Mouse (Mus musculus): ENCODE measurements around the gene Nxph4.

Nxph4 gene

GRCm38 (mm10) chr10:127534036-127534928 is at the start of gene Nxph4:
Nxph4 (minus strand) TSS chr10:127534559.
- no peak for DNase-seq (ENCODE audit: low read depth in 2 of 2, low spot score in 2 of 2)

DNA sequence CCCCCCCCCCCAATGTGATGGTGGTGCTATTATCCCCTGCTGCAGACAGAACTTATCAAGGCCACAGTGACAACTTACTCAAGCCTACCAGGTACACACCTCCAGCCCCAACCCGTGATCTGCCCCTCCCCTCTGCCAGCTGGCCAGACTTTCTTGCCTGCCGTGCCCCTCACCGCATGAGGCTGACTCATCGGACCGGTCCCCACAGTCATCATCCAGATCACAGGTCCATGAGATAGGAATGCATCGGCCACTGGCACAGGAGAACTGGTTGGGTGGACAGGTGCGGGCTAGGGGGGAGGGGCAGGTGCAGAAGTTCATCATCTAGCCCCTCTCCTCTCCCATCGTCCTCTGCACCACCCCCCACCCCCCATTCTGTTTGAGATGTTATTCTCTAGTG is 49.3 kb upstream of the Nxph4 start:
- DNase-seq (ENCODE audit: low read depth in 2 of 2, low spot score in 2 of 2): no peak

DNA sequence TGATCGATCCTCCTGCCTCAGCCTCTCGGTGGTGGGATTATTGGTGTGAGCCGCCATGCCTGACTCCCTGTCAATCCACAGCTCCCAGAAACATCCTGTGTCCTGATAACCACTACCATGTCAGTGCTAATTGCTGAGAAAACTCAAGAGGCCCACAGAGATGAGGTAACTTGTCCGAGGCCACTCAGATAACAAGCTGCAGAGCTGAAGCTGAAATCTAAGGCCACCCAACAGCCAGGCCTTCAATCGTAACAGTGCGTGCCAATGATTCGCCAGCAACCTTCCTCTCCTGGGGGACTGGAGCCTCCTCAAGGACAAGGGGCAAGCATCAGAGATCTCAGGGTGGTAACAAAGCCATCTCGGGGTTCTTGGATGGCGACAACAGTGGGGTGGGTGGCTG is 46.9 kb upstream of the Nxph4 start:
- no peak for DNase-seq (ENCODE audit: low read depth in 2 of 2, low spot score in 2 of 2)

- no peak for DNase-seq (ENCODE audit: low read depth in 2 of 2, low spot score in 2 of 2)
Measured at GRCm38 (mm10) chr10:127577982-127578381, 43.6 kb upstream of the Nxph4 start.

- DNase-seq (ENCODE audit: low read depth in 2 of 2, low spot score in 2 of 2): no peak
Measured at GRCm38 (mm10) chr10:127577156-127577555, 42.8 kb upstream of the Nxph4 start.

GRCm38 (mm10) chr10:127576381-127576961 is 42.1 kb upstream of the Nxph4 start:
- no peak for DNase-seq (ENCODE audit: low read depth in 2 of 2, low spot score in 2 of 2)

GRCm38 (mm10) chr10:127575741-127576140 is 41.4 kb upstream of the Nxph4 start:
- DNase-seq (ENCODE audit: low read depth in 2 of 2, low spot score in 2 of 2): no peak

- DNase-seq (ENCODE audit: low read depth in 2 of 2, low spot score in 2 of 2): no peak
Measured at GRCm38 (mm10) chr10:127572281-127572680, 37.9 kb upstream of the Nxph4 start.

GRCm38 (mm10) chr10:127570937-127571641 is 36.7 kb upstream of the Nxph4 start:
- DNase-seq (ENCODE audit: low read depth in 2 of 2, low spot score in 2 of 2): no peak

GRCm38 (mm10) chr10:127570384-127570783 is 36.0 kb upstream of the Nxph4 start:
- DNase-seq (ENCODE audit: low read depth in 2 of 2, low spot score in 2 of 2): no peak

DNA sequence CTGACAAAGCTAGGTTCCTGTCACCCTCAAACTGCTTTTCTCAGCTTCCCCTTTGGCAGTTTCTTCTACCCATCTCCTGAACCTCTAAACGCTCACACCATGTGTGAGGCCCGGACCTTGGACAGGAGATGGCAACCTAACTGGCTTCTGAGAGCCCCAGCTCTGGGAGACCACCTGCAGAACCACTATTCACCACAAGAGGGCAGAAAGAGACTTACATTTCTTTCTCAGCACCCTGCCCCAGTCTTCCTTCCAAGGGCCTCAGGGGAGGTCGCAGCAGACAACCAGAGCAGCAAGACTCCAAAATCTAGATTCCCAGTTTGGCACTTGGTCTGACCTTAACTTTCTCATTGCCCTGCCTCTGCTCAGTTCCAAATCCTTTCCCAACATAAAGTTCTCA is 35.1 kb upstream of the Nxph4 start:
- peak; percentile 61 to 71 for DNase-seq (ENCODE audit: low read depth in 2 of 2, low spot score in 2 of 2)

DNA sequence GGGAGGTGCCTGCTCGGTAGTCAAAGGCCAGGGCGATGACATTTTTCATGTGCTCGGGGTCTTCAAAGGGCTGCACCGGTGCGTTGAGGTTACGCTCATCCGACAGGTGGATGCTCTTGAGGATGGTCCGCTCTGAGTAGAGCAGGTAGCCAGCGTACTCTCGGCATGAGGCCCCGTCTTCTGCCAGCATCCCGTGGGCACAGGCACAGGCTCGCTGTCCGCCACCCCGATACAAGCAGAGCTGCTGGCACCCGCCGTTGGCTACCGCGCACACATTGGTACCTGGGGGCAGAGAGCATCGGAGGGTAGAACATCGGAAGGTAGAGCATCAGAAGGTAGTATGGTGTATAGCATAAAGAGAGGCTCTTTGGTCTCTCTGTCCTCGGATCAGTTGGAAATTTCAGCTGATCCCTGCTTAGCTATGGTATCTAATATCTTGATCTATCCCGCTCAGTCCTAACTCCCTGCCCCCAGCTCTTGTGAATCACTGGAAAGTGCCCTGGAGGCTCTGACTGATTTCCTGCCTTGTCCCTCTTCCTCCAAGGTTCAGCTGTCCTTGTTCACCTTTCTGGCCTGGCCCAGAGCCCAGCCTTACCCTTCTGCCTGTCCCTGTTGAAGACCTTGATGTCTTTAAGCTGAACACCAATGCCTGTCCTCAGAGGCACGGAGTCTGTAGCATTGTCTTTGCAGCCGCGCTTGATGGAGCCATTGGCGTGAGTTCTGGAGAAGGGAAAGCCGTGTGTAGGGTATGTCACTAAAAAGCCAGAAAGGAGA is 32.4 kb upstream of the Nxph4 start:
- DNase-seq (ENCODE audit: low read depth in 2 of 2, low spot score in 2 of 2): no peak

GRCm38 (mm10) chr10:127564301-127564700 is 29.9 kb upstream of the Nxph4 start:
- no peak for DNase-seq (ENCODE audit: low read depth in 2 of 2, low spot score in 2 of 2)

- DNase-seq (ENCODE audit: low read depth in 2 of 2, low spot score in 2 of 2): no peak
Measured at GRCm38 (mm10) chr10:127563840-127564239, 29.5 kb upstream of the Nxph4 start.

DNA sequence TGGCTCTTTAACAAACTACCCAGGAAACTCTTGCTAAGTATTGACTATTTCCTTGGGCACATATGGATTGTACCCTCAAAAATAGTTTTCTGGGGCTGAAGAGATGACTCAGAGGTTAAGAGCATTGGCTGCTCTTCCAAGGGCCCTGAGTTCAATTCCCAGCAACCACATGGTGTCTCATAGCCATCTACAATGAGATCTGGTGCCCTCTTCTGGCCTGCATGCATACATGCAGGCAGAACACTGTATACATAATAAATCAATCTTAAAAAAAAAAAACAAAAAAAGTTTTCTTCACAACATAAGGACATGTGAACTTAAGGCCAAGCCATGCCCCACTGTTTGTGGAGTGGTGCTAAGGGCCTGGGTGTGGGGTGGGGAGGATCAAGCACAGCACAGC is 26.8 kb upstream of the Nxph4 start:
- no peak for DNase-seq (ENCODE audit: low read depth in 2 of 2, low spot score in 2 of 2)

DNA sequence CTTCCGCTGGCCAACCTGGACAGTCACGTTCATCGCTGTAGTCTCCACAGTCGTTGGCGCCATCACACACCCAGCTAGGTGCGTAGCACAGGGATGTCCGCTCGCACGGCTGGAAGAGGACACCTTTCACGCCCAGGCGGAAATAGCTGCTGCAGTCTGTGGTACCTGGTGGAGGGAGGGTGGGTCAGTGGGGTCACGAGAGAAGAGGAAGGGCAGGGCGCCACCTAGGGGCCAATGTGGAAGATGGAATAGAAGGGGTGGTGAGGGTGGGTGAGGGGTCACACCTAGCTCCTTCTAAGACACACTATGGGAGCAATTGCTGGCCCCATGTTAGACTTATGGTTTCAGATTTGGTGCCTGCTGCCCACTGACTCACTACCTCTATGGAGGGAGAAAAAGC is 23.0 kb upstream of the Nxph4 start:
- DNase-seq (ENCODE audit: low read depth in 2 of 2, low spot score in 2 of 2): no peak

DNA sequence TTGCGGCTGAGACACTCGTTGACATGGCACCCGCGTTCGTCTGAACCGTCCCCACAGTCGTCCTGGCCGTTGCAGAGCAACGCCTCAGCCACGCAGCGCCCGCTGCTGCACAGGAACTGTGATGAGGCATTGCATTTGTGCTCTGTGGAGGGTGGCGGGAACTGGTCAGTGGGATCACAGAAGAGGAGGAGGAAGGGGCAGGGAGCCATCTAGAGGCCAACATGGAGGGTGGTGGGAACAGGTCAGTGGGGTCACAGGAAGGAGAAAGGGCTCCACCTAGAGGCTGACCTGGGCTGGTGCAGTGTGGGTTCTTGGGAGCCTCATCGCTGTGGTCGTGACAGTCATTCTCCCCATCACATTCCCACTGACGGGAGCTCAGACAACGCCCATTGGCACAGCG is 21.3 kb upstream of the Nxph4 start:
- no peak for DNase-seq (ENCODE audit: low read depth in 2 of 2, low spot score in 2 of 2)

- no peak for DNase-seq (ENCODE audit: low read depth in 2 of 2, low spot score in 2 of 2)
Measured at GRCm38 (mm10) chr10:127549892-127550291, 15.5 kb upstream of the Nxph4 start.

DNA sequence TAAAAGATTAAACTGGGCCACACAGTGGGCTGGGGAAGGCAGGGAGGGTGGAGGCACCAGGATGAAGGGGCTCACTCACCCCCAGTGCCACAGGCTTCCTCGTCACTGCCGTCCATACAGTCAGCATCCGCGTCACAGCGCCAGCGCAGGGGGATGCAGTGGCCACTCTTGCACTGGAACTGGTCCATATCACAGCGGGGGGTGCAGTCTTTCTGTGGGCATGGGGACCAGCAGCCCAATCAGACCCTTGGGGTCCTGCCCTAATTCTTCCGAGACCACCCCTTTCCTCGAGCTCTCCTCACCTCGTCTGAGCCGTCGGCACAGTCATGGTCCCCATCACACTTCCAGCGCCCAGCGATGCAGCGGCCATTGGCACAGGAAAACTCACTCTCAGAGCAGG is 13.9 kb upstream of the Nxph4 start:
- DNase-seq (ENCODE audit: low read depth in 2 of 2, low spot score in 2 of 2): no peak

- DNase-seq (ENCODE audit: low read depth in 2 of 2, low spot score in 2 of 2): no peak
Measured at GRCm38 (mm10) chr10:127546505-127546904, 12.1 kb upstream of the Nxph4 start.

- no peak for DNase-seq (ENCODE audit: low read depth in 2 of 2, low spot score in 2 of 2)
Measured at GRCm38 (mm10) chr10:127544375-127544774, 10.0 kb upstream of the Nxph4 start.

Data from CD8-positive naive resting alpha-beta T cell, adult 2 months (primary cell).